Mouse (Mus musculus) thymus, postnatal 14 days (tissue): Measurements from ENCODE around the gene Pcgf6.
"Not testable (repeated sequence)": the region's sequence is repeated elsewhere in the genome, so short reads cannot be mapped to it uniquely, and the experiment has no call there.

Experiments
- DNase-seq: peaks from one replicate; pipeline ENCODE4 v3.0.0; 2021

Pcgf6 gene

GRCm38 (mm10) chr19:47024954-47025353 lies 25.8 kb downstream of the Pcgf6 start:
- no peak for DNase-seq

GRCm38 (mm10) chr19:47023546-47023945 lies 27.2 kb downstream of the Pcgf6 start:
- no peak for DNase-seq

GRCm38 (mm10) chr19:47022709-47023108 lies 28.0 kb downstream of the Pcgf6 start:
- DNase-seq: no peak

GRCm38 (mm10) chr19:47019326-47019725 lies 31.4 kb downstream of the Pcgf6 start:
- no peak for DNase-seq

GRCm38 (mm10) chr19:47018330-47018729 lies 32.4 kb downstream of the Pcgf6 start:
- no peak for DNase-seq

GRCm38 (mm10) chr19:47017831-47018230 lies 32.9 kb downstream of the Pcgf6 start:
- no peak for DNase-seq

- peak; percentile 69 for DNase-seq
These were observed 34.2 kb downstream of the Pcgf6 start for GRCm38 (mm10) chr19:47016487-47016886.

GRCm38 (mm10) chr19:47015965-47016364 lies 34.7 kb downstream of the Pcgf6 start:
- DNase-seq: no peak

GRCm38 (mm10) chr19:47015396-47015795 lies 35.3 kb downstream of the Pcgf6 start:
- DNase-seq: no peak

GRCm38 (mm10) chr19:47014447-47015381 lies 36.0 kb downstream of the Pcgf6 start, which contains the start of the genes Ina and Nt5c2:
Ina (plus strand) TSS chr19:47014698.
Nt5c2 (minus strand) TSS chr19:47015153.
- DNase-seq: peak; percentile 39

GRCm38 (mm10) chr19:47014159-47014446 lies 36.6 kb downstream of the Pcgf6 start:
- DNase-seq: no peak

- no peak for DNase-seq
These were observed 37.2 kb downstream of the Pcgf6 start for GRCm38 (mm10) chr19:47013340-47014158.

GRCm38 (mm10) chr19:47012521-47013130 lies 38.1 kb downstream of the Pcgf6 start:
- DNase-seq: no peak

GRCm38 (mm10) chr19:47009943-47010342 lies 40.8 kb downstream of the Pcgf6 start:
- no peak for DNase-seq

GRCm38 (mm10) chr19:47009420-47009819 lies 41.3 kb downstream of the Pcgf6 start:
- no peak for DNase-seq

- peak; percentile 35 for DNase-seq
These were observed 44.4 kb downstream of the Pcgf6 start for GRCm38 (mm10) chr19:47006321-47006720.

- no peak for DNase-seq
These were observed 44.8 kb downstream of the Pcgf6 start for GRCm38 (mm10) chr19:47005873-47006272.

GRCm38 (mm10) chr19:47003742-47004511 lies 46.8 kb downstream of the Pcgf6 start:
- no peak for DNase-seq

- DNase-seq: not testable (repeated sequence)
These were observed 50.3 kb downstream of the Pcgf6 start for GRCm38 (mm10) chr19:47000357-47000756.

GRCm38 (mm10) chr19:46999753-47000152 lies 51.0 kb downstream of the Pcgf6 start:
- no peak for DNase-seq

GRCm38 (mm10) chr19:46998953-46999352 lies 51.8 kb downstream of the Pcgf6 start:
- no peak for DNase-seq

- DNase-seq: no peak
These were observed 52.4 kb downstream of the Pcgf6 start for GRCm38 (mm10) chr19:46998168-46998870.
